Mouse (Mus musculus): Measurements from ENCODE around the gene Akap5.

Akap5 gene

DNA sequence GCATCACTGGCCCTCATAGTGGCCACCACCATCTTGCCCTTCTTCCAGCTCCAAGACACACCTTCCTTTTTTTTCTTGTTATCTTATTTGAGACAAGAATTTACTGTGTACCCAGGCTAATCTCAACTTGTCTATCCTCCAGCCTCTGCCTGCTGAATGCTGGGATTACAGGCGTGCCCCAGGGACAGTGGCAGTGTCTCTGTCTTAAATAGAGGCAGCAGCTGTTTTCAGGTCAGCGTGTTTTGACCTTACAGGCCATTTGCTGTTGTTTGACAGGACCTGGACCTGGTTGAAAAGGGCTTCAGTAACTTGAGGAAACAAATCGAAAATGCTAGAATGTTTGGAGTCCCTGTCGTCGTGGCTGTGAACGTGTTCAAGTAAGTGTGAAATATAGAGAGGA is 14.1 kb upstream of the Akap5 start:
- no peak for DNase-seq (ENCODE audit: low spot score)

DNA sequence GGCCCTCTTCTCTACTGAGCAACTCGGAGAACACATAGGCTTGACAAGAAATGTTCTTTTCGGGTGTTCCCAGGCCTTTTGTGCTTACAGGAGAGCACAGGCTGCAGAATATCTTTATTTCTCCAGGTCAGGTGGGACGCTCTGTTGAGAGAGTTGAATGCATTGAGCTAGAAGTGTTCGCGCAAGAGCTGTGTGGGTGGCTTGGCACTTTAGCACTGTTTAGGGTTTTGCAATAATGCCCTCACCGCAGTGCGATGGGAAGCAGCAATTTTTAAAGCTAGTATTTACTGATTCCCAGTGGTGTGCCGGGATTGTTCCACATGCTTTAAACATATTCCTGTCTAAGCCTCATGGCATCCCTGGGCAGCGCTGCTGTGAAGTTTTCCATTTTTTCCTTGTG is 13.5 kb upstream of the Akap5 start:
- no peak for DNase-seq (ENCODE audit: low spot score)

DNA sequence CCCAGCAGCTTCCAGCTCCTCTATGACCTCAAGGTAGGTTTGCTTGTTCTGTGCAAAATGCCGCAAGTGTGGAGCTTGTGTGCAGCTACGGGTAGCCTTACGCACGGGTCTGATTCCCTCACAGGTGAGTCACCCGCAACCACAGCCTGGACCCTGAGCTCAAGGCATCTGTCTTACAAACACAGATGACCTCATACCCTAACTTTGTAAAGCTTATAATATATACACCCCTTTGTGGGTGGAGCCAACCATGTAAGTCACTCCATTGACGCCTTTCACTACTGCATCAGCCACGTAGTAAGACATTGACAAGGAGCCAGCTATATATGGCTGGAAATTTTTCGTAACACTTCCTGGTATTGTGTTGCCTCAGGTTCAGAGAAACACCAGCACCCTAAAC is 12.7 kb upstream of the Akap5 start:
- DNase-seq (ENCODE audit: low spot score): no peak

DNA sequence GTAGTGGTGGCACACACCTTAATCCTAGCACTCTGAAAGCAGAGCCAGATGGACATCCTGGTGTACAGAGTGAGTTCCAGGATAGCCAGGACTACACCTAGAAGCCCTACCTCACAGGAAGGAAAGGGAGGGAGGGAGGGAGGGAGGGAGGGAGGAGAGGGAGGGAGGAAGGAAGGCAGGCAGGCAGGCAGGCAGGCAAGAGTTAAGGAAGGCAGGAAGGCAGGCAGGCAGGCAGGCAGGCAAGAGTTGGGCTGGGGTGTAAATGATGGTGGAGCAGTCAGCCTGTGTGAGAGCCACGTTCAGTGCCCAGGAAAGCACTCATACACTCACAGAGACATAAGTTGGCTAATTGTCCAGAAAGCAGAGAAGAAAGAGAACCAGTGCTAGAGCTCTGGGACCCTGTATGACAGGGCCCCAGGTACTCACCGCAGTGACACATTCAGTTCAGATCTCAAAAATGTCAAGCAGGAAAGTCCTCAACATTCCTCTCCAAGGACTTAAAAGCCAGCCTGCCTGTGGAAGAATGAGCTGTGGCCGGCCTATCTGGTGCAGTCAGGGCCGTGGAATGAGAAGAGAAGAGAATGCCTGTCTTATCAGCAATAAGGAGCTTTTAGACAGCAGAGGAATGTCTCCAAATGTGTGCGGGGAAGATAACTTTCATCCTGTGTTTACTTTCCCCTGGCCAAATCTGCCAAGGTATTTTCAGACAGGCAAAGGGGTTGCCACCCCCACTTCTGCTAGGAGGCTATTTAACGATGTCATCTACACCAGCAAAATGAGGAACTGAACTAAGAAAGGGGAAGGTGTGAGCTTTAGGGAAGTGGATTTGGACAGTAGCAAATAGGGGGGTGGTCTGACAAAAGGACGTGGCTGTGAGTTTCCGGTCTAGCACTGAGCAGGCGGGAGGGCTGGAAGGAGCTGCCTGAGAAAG is 6.1 kb upstream of the Akap5 start:
- DNase-seq (ENCODE audit: low spot score): no peak

DNA sequence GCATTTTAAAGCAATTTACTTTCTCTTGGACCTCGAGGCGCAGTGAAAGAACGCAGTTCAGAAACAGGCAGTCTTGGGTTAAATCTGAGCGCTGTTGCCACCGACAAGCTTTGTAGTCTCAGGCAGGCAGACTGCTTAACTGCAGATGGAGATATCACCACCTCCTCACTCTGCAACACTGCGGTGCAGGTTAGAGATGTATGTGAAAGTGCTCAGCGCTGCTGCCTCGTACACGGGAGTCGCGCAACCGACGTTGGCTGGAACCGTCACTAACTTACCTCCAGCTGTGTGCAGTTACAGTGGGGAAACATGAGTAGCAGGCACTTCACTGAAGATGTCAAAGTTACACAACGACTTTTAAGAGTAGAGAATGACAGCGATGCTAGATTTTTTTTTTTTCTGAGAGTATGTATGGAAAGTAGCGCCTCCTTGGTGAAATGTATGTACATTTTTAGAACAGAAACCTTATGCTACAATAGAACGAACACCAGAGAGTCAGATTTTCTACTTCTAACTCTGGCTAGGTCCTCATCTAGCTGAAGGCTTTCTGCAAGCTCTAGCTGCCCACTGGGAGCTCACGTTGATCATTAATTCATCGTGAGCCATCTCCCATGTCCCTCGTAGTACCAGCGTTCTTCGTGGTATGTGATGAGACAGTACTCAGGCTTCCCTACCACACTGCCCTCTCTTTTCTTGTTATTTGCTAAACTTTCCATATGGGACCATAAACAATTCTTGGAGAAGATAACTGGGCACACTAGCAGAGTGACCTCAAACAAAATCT is 1.9 kb downstream of the Akap5 start:
- no peak for DNase-seq (ENCODE audit: low spot score)

DNA sequence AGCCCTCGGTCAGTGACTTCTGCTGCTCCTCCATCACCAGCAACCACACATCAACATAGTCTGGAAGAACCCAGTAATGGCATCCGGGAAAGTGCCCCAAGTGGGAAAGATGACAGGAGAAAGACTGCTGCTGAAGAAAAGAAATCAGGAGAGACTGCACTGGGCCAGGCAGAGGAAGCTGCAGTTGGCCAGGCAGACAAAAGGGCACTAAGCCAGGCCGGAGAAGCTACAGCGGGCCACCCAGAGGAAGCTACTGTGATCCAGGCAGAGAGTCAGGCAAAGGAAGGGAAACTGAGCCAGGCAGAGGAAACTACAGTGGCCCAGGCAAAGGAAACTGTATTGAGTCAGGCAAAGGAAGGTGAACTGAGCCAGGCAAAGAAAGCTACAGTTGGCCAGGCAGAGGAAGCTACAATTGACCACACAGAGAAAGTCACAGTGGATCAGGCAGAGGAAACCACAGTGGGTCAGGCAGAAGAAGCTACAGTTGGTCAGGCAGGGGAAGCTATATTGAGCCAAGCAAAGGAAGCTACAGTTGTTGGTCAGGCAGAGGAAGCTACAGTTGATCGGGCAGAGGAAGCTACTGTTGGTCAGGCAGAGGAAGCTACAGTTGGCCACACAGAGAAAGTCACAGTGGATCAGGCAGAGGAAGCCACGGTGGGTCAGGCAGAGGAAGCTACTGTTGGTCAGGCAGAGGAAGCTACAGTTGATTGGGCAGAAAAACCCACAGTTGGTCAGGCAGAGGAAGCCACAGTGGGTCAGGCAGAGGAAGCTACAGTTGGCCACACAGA is 4.1 kb downstream of the Akap5 start:
- no peak for DNase-seq (ENCODE audit: low spot score)

DNA sequence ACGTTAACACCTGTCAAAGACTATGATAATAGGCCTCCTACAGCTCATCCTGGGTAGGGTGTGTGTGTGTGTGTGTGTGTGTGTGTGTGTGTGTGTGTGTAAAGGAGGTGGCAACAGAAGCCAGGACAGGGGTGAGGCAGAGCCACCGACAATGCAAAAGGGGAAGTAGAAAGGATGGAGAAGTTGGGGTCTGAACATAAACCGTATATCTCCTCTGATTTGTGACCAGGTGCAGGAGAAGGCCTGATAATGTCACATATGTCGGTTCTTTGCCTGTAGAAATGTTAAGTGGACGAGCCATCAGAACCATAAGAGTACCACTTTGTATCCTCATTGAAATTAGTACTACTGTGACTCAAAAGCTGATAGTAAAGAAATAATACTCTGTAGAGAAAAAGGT is 9.0 kb downstream of the Akap5 start:
- no peak for DNase-seq (ENCODE audit: low spot score)

DNA sequence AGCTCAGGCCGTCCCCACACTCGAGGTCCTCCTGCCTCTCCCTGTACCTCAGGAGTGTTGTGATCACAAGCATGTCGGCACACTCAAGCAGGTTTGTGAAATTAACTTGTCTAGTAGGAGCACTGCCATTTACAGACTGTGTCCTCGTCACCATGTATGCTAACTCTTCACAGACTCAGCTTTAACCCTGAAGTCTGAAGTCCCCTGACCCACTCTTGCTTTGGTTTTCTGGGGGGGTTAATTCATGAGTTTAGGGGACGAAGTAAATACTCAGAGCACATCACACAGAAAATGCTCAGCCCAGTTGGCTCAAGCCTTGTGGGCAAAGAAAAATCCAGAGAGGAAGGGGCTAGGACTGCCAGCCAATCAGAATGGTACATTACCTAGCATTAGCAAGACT is 10.9 kb downstream of the Akap5 start:
- no peak for DNase-seq (ENCODE audit: low spot score)

DNA sequence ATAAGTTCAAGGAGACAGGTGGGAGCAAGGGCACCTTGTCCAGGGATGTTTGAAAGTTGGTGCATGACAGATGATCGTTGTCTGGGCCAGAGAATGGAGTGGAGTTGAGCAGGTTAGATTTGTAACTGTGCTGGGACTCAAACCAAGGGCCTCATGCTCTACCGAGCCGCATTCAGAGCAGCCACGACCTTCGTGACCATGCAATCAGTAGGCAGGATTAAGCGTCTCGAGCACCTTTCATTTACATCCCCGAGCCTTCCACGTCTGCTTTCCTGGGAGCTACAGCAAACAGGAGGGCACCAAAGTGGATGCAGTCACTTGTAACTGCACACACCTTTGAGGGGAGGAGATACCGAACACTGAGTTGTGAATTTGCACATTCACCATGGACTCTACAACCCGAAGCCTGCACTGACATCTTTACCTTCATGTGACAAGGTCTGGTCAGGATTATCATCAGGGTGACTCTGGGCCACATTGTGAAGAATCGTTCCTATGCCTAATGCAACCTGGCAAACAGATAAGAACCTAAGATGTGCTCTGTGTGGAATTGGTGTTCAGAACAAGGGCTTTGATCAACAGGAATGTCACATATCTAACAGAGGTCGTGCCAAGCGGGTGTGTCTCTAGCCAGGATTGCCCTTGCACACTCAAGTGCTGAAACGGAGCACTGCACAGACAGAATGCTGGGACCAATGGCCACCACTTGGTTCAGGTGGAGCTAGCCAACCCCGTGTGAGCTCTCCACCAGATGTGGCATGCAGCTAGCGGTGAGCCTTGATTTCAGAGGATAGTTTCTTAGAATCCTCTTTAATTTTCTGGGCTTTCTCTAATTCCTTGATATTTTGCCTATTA is 11.6 kb downstream of the Akap5 start:
- no peak for DNase-seq (ENCODE audit: low spot score)

DNA sequence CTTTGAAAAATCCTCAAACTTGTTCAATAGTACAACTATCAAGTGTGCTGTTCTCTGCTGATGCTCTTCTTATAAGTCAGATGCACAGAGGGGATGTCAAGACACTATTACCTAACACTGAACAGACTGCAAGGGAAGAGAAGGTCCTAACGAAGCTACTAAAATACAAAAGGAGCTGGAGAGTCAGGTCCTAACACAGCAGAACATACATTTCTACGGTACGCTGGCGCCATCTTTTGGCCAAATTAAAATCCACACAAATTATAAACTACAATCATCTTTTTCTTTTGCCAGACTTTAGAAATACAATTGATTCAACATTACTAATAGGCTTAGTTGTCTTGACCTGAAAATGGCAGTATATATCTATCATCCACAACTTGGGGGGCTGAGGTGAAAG is 16.4 kb downstream of the Akap5 start:
- peak; percentile 71 for DNase-seq (ENCODE audit: low spot score)

DNA sequence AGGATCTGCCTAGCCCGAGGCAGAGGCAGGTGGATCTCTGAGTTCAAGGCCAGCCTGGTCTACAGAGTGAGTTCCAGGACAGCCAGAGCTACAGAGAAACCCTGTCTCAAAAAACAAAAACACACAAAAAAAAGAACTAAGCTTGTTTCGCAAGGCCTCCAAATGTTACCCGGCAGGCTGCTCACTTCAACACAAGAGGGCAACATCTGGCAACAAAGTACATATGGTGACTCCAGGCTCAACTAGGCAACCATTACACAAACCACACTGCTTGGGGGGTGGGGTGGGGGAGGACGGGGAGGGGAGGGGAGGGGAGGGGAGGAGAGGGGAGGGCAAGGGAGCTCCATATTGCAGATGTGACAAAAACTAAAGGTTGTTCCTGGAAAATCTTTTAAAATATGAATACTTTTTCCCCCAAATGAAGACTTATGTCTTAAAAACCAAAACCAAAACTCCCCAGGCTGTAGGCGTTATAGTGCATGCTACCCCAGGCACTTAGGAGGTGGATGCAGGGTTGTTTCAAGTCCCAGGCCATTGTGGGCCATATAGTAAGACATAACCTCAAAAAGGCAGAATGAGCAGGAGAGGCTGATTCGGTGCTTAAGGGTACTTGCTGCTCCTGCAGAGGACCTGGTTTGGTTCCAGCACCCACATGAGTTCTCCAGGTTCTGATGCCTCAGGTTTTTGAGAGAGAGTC is 21.2 kb downstream of the Akap5 start:
- no peak for DNase-seq (ENCODE audit: low spot score)

DNA sequence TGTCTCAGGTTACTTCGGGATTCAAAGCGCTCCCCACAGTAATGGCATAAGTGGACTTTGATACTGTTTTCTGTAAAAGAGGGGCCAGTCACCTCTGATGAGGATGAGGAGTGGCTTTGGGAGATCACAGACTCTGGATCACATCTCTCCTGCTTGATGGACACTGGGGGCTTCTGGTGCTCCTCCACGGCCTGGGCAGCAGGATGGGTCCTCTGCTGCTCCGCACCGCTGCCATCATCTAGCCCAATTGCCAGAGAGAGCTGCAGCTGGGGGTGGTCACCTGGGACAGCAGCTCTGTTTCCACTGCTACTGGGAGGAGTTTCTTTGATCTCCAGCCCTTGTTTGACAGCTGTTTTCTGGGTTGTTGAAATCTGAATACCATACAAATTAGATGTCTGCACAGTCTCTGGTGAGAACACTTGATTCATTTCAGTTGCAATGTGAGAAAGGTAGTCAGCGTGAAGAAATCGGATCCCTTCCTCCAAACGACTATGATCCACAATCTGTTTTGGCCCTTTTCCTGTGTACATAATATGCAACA is 25.1 kb downstream of the Akap5 start:
- no peak for DNase-seq (ENCODE audit: low spot score)

DNA sequence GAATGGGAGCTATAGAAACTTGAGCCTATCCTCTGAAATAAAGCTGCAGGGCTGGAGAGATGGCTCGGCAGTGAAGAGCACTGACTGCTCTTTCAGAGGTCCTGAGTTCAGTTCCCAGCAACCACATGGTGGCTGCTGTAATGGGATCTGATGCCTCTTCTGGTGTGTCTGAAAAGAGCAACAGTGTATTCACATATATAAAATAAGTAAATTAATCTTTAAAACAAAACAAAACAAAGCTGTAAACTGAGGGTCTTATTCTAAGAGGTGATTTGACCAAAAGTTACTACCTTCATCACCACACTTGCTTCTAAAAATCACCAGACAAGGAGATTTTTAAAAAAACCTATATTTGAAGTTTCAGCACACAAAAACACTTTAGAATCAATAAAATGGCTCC is 36.2 kb downstream of the Akap5 start:
- no peak for DNase-seq (ENCODE audit: low spot score)

DNA sequence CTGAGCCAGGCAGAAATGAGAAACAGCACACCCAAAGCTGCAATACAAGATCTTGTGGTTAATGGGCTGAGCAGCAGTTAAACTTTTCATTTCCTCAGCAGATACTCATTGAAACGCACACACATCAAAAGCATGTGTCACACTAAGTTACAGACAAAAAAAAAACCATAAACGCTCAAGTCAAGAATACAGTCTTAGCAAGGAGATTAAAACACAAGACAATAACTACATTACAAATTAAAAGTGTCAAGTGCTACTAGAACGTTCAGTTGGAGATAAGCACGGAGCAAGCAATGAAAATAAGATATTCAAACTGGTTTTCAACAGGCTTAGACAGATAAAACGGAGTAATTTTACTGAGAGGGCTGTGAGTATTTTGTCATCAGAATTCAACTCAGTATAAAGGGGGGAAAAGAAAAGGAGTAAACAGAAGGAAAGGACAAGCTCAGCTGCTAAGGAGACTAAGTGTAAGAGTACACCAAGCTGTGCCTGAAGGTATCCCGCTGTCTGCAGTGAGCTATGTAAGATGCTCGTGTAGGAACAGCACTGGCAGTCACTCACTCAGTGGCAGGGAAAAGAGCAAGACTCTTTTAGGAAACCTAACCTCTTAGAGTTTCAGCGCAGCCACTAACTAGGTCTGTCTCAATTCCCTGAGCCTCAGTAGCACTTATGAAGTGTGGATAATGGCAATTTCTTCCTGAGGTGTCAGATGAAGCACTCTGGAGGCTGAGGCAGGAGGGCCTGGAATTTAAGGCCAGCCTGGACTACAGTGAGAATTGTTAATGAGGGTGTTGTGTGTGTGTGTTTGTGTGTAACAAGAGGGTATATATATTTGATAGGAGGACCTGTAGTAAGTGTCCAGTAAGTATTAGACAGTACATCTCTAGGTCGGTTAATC is 37.0 kb downstream of the Akap5 start:
- no peak for DNase-seq (ENCODE audit: low spot score)

DNA sequence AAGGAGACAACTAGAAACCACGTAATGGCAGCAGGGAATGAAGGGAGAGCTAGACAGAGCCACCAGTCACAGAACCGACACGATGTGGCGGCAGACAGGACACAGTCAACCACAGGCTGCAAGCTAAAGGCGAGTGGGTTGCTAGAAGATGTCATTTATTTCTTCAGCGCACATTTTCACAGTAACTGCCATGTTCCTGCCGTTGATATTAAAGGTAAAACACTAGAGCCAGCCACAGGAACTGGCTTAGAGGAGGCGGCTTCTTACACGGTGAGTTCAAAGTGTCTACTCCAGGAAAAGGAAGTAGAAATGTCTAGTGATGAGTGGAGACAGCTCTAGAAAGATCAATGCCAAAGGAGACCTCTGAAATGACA is 37.6 kb downstream of the Akap5 start:
- DNase-seq (ENCODE audit: low spot score): no peak

DNA sequence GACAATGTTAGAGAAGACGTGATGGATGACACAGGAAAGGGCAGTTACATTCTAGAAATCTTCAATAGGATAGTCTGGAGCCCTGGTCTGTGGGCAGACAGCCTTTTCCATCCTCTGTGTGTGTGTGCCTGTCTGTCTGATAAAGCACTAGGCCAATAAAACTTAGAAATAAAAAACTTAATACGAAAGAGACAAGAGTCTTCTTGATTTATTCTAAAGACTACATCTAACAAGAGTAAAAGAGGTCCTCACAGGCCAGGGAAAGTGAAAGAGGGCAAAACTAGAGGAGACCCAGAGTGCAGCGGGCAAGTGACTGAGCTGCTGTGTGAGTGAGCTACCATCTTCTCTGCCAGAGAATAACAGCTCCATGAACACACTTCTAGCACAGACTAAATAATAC is 41.6 kb downstream of the Akap5 start:
- no peak for DNase-seq (ENCODE audit: low spot score)

DNA sequence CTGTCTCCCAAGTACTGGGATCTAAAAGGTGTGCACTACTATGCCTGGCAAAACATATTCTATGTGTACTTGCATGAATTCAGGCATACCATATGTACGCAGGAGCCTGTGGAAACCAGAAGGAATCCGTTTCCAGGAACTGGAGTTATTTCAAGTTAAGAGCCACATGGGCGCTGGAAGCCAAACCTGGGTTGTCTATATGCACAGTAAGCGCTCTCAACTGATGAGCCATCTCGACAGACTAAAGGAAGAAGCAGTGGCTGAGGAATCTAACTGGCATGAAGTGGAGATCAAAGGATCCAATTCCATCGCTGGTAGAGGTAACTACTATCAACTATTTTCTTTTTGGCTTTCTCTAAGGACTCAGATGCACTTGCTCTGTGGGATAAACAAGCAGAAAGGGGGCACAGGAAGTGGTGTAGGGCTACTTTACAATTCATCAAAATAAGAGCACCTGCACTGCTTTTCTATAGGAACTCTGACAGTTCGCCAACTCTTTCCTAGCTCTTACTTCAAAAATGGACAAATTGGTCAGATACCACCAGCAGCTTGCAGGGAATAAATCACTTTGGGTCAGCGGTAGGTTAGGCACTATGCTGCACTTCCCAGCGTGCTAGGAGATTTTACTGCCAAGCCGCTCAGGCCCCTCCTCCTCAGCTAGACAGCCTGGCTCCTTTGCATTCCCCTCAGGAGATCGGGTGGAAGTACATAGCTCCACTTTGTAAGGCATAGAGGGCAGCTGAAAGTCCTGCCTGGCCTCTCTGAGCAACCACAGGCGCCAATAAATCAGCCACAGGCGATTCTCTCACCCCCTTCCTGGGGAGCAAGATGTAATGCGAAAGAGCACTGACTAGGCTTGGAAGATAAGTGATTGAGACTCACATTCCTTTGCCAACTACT is 42.7 kb downstream of the Akap5 start:
- DNase-seq (ENCODE audit: low spot score): no peak

DNA sequence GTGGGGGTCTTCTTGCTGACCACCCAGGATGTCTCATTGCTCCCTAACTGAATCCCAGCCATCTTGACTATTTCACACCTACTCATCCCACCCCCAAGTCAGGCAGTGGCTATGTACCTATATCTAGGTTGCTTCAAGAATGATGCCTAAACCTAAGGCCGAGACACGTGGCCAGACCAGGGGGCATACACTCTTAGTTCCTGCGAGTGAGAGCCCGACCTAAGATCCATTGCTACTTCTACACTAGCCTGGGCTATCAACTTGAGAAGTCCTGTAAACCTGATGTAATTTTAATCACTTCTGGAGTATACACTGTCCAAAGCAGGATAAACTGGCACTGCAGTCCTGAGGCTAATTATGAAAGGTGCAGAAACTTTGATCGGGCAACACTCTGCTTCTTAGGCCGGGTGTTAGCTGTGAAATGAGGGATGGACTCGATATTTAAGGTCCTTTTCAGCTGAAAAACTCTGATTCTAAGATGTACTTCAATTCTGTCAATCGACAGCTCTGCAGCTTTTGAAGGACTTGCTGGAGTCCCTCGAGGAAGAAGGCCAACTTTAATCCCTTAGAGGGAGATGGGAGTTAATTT is 43.6 kb downstream of the Akap5 start:
- no peak for DNase-seq (ENCODE audit: low spot score)
